Mouse (Mus musculus) CD4-positive, CD25-positive, alpha-beta regulatory T cell, adult 2 months (primary cell): ENCODE measurements around the gene Il9.
A peak's percentile ranks its signal among the peaks of the same experiment; 100 is the strongest.

Source experiments
- DNase-seq: peaks from one replicate; pipeline ENCODE4 v3.0.0-alpha.2; 2012; ENCODE audit warnings: low read depth, low spot score

Gene Il9

DNA sequence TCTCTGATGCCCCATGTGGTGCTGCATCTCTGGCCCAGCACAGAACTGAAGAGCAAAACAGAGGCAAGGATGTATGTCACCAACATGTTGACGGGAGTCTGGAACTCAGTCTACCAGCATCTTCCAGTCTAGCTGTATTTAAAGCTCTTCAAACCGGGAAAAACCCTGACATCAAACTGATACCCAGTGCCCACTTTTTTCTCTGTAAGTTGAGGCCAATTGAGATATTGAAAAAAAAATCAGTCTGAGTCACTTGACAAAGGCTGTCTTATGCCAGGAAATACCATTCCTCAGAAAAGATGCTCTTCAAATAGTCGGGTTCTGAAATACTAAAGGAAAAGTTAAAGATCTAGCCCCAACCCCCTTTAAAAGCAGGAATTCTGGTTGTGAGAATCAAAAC lies at the start of gene Il9:
Il9 (minus strand) TSS at position 101 of the 400 bp plus-strand sequence.
- no peak for DNase-seq

DNA sequence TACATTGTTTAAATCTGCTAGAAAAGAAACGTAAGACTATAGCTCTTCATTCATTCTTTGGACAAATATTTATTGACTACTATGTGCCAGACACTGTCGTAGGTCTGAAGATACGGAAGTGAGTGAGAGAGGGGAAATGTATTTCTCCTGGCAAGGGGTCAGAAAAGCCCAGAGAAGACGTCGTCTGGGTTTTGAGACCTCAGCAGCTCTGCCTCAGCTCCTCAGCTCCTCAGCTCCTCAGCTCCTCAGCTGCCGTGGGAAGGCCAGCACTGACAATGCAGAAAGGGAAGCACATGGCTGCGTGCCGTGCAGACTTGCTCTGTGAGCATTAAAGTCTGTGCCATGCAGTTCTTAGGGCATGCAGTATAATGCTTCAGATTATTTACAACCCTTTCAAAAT lies 47.6 kb upstream of the Il9 start:
- no peak for DNase-seq

DNA sequence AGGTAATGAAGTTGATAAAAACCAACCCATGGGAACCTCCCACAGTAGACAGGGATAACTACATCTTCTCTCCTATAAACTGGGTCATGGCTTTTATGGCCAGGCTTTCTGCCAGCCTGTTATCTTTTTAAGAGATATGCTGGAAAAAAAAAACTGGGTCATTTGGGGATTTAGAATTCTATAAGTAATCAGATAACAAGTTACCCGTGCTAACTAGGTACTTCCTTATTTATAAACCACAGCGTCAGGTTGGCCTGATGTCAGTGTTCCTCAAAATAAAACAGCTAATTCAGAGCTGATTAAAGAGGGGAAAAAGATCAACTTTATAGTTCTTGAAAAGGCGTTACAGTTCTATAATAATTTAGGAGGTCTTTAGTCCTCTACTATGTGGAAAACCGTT lies 47.0 kb upstream of the Il9 start:
- no peak for DNase-seq

DNA sequence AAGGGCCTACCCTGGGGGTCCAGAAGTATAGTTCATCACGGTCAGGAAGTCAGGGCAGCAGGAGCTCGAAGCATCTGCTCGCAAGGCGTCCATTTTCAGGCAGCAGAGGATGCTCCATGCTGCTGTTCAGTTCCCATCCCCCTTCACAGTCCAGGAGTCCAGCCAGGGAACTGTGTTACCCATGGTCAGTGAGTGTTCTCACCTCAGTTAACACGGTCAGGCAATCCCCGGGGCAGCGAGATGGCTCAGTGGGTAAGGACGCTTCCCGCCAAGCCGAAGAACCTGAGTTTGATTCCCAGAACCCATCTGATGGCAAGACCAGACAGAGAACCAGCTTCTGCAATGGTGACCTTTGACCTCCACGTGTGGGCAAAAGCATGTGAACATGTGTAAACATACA lies 46.2 kb upstream of the Il9 start:
- no peak for DNase-seq

DNA sequence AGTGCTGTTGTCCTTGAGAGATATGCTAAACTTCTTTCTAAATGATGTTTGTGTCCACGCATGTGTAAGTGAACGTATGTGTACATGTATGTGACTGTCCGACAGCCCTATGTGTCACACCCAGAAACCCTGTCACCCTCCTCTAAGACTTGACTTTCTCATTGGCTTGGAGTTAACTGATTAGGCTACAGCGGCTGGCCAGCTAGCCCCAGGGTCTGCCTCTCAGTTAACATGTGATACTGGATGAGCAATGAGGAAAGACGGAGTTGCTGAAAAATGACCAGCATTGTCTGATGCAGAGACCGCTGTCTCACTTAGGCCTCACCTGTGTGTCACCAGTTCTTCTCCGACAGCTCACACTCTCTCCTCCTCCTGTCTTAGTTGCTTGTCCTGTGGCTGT lies 45.8 kb upstream of the Il9 start:
- DNase-seq: no peak

DNA sequence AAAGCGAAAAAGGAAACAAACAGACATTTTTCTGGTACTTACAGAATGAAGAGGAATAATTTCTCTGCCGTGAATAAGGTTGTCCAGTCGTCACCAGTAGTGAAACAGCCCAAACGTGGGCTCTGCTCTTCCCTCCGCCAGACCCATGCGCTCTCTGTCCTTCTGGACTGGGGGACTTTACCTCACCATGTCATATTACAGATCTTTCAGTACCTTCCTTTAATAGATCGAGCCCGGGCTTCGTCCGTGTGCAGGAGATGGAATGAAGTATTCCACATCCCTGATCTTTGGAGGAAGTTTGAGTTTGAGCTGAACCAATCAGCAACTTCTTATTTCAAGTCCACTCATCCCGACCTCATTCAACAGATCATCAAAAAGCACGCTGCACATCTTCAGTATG lies 44.8 kb upstream of the Il9 start:
- no peak for DNase-seq

DNA sequence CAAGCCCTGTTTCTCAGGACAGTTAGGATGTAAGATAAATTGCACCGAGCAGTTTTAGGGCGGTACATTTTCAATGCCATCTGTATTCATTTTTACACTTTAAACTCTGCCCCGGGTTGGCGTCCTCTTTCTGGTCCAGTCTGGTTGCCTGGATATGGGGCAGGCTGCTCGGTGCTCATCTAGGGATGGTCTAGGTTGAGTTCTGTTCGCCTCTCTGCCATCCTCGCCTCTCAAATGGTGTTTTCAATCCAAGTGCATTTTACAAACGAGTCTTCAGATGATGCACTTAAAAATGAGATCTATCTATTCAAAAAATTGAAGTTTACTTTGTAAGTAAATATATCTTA lies 40.7 kb upstream of the Il9 start:
- DNase-seq: no peak

DNA sequence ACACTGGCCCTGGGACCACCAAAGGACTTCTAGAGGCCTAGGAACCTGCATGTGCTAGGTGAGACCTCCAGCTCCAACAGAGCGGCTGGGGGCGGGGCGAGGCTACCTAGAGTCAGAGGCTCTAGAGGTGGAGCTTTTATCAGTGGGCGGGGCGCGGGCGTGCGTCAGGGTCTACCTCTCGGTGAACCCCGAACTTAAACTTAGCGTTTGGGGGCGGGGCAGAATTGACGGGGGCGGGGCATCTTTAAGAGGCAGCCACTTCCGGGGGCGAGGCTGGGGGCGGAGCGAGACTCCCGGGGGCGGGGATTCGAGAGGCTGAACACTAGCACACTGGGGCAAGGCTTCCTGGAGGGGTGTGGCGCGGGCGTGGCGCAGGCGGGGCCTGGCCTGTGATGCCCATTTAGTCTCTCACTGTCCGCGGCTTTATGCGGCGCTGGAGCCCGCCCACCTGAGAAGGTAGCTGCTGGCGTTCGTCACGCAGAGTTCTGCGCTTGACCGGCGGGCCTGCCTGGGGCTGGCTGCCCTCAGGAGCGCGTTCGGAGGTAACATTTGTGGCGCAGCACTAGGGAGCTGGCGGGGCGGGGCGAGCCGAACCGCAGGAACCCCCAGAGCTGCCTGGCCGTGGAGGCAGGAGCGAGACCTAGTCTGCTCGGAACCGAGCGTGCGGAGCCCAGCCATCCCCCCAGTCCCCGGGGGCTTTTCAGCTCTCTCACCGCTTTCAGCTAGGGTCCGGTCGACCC lies 40.2 kb upstream of the Il9 start, which contains the start of gene Fbxl21:
Fbxl21 (plus strand) TSS at position 392 of the 740 bp plus-strand sequence.
- peak; percentile 94 for DNase-seq

DNA sequence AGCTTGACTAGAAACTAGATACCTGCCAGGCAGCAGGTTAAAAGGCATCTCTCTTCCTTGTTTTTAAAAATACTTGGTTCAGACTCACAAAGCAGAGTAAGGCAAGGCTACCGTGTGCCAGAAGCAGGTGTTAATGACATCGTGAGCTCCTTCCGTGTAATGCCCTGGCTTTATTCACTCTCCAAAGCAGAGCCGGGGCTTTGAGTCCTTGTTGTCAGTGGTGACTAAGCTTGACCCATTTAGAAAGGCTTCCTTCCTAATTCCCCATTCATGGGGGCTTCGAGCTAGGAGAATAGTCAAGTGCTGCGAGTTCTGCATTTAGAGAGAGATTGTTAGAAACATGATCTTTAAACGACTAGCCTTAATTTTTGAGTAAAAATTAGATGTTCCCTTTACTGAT lies 34.8 kb upstream of the Il9 start:
- DNase-seq: no peak

DNA sequence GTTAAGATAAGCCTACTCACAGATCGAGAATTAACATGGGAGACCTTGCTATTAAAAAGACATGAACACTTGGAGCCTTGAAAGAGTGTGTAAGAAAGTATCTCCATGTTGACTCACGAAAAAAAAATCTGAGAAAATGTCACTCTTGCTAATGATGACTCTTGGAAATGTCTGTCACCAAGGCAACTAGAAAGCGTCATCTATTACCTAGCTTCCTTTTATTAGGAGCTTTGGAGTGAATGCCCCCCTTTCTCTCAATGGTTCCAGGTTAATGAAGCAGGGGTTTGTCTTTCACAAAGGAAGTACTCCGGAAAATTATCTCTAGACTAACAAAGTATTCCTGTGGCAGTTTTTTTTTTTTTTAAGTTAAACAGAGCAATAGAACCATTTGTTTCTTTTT lies 34.3 kb upstream of the Il9 start:
- no peak for DNase-seq

DNA sequence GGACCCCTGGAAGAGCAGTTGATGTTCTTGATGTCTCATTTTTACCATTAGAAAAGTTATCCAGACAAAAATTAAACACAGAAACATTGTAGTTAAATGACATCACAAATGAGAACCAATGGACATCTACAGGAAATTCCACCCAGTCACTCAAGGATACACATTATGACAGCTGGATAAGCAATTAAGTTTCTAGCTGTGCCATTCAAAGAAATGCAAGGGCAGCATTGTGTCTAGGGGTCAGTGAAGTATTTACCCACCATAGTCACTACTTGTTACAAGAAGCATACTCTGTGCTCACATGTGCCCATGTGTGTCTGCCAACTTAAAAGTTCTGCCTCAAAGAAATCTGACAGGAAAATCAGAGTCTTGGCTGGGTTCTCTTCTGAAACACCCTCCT lies 31.5 kb upstream of the Il9 start:
- DNase-seq: no peak

DNA sequence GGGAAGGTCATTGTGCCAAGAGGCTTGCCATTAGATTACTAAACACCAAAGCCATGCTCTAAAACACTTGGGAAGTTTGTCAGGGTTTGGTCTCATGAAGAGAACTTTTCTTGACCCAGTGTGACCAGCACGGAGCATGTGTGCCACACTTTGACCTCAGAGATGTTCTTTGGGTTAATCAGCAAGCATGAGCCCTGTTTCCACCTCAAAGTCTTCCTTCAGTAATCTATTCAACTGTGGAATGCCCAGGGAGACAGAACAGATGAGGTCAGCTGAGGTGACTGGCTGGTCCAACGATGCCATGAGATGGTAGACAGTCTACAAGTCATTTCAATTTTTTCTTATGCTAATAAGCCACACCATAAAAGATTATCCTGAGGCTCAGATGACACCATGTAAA lies 27.8 kb upstream of the Il9 start:
- no peak for DNase-seq

DNA sequence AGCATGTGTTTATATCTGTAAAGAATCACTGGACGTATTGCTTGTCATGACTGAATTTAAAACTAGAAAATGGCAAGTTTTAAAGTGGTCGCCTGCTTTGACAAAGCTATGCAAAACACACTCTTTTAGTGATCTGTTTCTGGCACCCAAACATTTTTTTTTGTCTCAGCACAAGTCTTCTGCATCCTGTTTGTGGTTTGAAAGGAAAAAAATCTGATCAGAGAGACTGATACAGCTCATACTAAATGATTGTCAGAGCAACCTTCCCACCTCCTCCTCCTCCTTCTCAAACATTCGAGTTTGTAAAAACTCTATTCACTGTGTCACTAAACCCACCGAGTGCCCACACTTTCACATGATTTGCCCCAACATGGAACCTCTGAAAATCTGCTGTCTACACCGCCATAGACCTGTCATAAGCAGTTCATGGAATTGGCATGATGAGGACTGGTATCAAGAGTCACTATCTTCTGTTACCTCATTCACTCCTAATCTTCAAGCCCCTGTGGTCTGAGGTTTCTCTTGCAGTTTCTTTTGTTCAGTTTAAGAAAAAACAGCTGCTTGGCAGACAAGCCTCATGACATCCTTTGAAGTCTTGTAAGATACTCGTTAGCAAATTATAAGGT lies 24.9 kb upstream of the Il9 start:
- peak; percentile 77 for DNase-seq

DNA sequence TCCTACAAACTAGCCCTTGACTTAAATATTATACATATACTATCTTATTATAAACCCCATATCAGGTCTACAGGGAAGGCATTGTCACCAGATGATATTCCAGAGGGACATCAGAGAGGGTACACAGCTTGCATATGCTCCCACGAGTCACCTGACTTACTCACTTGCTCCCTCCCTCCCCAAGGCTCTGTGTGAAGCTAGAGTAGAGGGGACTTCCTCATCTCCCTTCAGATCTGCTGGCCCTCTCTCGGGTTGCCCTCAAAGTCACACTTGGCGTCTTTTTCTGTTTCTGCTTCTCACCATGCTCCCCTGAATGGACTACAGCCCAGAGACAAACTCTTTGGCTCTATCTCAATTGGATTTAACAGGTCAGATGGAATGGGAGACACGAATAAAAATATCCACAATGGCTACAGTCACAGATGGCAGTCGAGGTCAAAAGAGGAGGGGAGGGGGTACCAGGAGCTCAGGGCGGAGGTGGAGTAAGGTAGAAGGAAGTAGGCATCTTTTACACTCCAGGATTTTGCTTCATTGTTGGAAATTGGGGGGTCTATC lies 19.9 kb upstream of the Il9 start:
- no peak for DNase-seq

DNA sequence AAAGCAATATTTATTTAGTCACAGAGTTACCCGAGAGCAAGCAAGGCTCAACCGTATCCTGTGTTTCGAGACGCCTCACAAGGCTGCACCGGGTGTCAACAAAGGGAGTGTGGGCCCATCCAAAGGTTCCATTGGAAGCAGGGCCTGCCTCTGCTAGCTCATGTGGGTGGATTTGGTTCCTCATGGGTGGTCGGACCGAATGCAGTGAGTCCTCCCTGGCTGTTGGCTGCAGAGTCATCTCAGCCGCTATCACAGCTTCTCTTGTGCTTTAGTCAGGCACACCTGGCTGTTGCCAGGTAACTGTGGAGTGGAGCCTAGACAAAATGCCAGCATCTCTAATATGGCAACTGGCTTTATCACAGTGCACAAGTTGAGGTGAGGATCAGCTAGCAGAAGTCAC lies 18.6 kb upstream of the Il9 start:
- no peak for DNase-seq

DNA sequence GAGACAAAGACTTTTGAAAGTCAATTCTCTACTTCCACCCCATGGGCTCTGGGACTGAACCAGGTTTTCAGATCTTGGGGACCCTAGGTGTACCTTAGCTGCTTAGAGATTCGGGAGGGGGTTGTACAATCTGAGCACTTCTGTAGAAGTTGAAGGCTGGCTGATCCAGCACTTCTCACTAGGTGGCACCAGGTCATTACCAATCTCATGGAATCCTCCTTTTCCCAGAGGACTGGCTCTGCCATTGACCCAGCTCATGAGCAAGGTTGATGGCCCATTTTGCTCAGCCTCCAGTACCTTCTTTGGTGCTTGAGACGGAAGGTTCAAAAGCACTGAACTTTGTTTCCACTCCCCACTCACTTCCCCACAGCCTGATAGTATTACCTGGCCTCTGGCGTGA lies 18.1 kb upstream of the Il9 start:
- no peak for DNase-seq

DNA sequence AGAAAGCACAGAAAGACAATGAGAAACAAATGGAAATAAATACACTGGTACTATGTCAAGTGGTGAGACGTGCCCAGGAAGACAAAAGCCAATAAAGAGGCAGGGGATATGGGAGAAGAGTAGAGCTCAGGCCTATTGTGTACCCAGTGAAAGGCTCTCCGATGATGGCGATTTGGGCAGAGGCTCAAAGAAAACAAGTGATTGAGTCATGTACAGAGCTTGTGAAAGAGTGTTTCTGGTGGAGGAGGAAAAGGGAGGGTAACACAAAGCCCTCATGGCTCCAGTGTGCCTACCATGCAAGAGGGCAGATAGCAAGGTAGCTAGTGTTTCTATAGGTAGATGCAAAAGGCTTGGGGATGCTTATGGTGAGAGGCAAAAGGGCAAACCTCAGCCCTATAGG lies 12.4 kb upstream of the Il9 start:
- DNase-seq: no peak

DNA sequence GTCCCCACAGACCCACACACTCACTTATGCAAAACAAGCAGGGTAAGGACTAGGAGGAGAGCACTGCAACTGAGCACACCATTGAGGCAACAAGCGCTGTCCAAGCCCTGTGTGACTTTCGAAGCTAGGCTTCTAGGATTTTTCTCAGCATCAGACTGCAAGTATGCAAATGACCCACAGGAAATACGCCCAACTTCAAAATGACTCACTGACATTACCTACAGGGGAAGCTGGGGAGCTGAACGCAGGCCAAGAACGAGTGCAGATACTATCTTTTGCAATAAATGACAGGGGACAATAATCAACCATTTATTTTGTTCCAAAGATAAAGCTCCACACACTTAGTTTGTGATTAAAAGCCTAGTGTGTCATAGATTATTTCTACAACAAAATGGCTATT lies 6.0 kb upstream of the Il9 start:
- peak; percentile 37 for DNase-seq

DNA sequence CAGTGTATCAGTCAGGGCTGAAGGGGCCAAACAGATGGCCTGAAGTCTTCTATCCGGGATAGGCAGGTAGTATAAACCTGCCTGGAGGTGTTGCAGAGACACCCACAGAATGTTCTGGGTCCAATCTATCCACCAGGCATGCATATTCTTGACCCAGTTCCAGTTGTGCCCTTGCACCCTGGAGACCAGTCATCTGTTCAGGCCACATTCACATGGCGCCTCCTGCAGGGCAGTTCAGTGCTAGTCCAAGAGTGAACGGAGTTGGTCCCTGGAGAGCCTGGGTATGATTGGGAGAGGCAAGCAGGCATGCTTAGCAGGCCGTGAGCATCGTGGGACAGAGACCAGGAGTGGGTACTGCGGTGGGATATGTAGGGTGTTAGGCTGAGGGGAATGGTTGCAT lies 4.0 kb downstream of the Il9 start:
- DNase-seq: no peak

DNA sequence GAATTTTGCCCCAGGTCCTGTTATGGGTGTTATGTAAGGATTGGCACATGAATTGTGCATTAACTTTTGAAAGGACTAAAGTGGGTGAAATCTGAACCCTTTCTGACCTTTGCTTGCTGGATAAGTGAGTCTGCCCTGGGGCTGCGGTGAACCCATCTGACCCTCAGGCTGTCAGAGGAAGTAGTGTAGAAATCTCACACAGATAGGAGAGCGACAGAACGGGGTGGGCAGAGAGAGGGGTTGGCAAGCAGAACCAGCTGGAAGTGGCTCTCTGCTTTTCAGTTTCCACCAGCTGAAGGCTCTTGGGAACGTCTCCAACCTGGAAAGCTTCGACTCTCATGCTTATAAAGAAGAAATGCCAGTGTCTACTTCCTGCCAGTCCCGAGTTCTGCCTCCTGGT lies 4.8 kb downstream of the Il9 start:
- no peak for DNase-seq

DNA sequence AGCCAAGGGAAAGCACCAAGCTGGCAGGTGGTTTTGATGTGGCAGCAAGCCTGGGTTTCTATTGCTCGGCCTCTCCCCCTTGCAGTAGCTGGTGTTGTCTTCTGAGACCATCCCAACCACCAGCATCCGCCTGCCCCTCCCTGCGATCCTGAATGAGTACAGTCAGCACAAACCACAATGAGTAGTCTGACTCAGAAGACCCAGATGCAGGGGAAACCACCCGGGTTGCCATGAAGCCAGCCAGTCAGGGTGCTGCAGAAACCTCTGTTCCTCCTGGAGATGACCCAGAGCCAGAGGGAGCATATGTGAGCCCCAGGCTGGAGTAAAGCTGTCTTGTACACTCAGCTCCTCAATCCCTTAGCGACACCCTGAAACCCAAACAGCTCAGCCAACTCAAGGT lies 5.3 kb downstream of the Il9 start:
- DNase-seq: peak; percentile 81

DNA sequence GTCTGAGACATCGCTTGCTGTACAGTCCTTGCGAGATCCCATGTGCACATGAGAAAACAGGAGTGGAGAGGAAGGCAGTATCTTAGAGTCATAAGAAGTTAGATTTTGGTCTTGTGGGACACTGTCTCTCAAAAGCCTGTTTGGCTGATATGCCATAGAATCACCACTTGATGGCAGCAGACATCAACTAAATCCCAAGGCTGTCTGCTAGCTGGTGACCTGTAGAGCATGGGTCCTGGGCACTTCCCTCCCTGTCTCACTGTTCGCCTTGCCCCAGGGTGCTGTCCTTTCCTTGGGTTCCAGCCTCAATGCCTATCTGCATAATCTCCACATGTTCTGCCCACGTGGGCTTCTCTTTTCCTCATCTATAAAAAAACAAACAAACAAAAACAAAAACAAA lies 6.7 kb downstream of the Il9 start:
- peak; percentile 74 for DNase-seq

DNA sequence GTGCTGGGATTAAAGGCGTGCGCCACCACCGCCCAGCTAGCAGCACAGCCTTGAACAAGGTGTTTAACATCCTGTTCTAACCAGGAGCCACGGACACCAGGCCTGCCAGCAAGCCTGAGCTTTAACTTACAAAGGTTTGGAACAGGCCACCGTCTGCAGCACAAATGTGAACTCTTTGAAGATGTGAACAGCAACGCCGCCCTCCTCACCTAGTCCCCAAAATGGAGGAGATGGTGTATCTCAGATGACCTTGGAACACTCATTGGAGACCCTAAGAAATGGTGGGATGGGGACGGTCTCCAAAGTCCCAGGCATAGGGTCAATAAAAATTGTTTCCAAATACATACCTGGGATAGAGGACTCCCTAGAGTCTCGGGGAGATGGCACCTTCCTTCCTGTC lies 9.4 kb downstream of the Il9 start:
- no peak for DNase-seq
